Mouse (Mus musculus) ES-E14 (cell line): Measurements from ENCODE around the gene Sh2d1b1.

Experiments
- CHD2 ChIP-seq: IDR thresholded peaks from 2 replicates; pipeline ENCODE4 v1.6.1; 2014; ENCODE audit warnings: mild to moderate bottlenecking, low read depth, low read length, inconsistent platforms
- HCFC1 ChIP-seq: IDR thresholded peaks from 2 replicates; pipeline ENCODE4 v1.6.1; 2012; ENCODE audit warnings: low read length, inconsistent platforms, borderline replicate concordance; ENCODE audit not compliant: insufficient read depth
- MAFK ChIP-seq: IDR thresholded peaks from 2 replicates; pipeline ENCODE4 v1.6.1; 2014; ENCODE audit warnings: mild to moderate bottlenecking, low read depth, low read length, inconsistent platforms; ENCODE audit not compliant: insufficient read depth
- ZC3H11A ChIP-seq: IDR thresholded peaks from 2 replicates; pipeline ENCODE4 v1.6.1; 2012; ENCODE audit warnings: low read depth, mild to moderate bottlenecking, inconsistent platforms, low read length, borderline replicate concordance
- ZNF384 ChIP-seq: IDR thresholded peaks from 2 replicates; pipeline ENCODE4 v1.6.1; 2012; ENCODE audit warnings: low read depth, low read length, inconsistent platforms

GRCm38 (mm10) chr1:170294786-170295570 is 17.9 kb downstream of the Sh2d1b1 start:
- TF ChIP-seq ZNF384 (no peak), ZC3H11A (no peak), CHD2 (no peak), HCFC1 (no peak), MAFK (no peak)
